Mouse (Mus musculus): ENCODE measurements around the gene Cacna2d1. TPM values are rescaled to one million over a fixed set of nuclear protein-coding genes. Genes with fewer than 3 reads are reported as not detected.

Cacna2d1 gene
- polyA plus RNA-seq, 1 experiment from 2014 or later, result 9.9 TPM

DNA sequence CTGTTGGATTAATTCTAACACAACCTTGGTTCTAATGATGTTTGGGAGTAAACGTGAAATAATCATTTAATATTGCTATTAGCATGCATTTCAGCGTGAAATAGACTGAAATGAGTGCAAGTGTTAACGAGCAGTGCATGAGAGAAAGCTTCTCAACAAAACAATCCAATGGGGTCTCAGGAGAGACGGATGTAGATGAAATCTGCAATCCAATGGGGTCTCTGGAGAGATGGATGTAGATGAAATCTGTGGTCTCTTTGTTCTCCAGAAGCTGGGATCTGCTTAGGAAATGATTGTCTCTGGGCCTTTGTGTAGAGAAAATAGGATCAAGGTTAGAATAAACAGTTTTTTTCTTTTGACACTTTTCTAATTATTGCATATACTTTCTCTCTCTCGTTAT is 95.0 kb downstream of the Cacna2d1 start:
- WGBS, result 80% methylated on average over 5 of the region's 5 CpGs
- Histone ChIP-seq H3K27ac (no peak overlapping the region), H3K4me3 (no peak overlapping the region), H3K9me3 (no peaks in the 10 kb centered on the region), H3K4me1 (no peaks in the 10 kb centered on the region), H3K27me3 (ENCODE audit: insufficient read depth, poor library complexity, severe bottlenecking) (no peaks in the 10 kb centered on the region), H3K36me3 (no peaks in the 10 kb centered on the region)
- no peak for DNase-seq (ENCODE audit: low spot score)

- no peaks in the 10 kb centered on the region for H3K9me3 ChIP-seq
- no peak for DNase-seq (ENCODE audit: low spot score)
- no peaks in the 10 kb centered on the region for H3K36me3 ChIP-seq
- no peak overlapping the region for H3K4me3 ChIP-seq
- 0 out of 2 replicates have a peak, but pooled peaks cover 3% of the 10 kb centered on the region for H3K4me1 ChIP-seq
- 90% methylated on average over 1 of the region's 1 CpGs for WGBS
- no peak overlapping the region for H3K27ac ChIP-seq
- H3K27me3 ChIP-seq (ENCODE audit: insufficient read depth, poor library complexity, severe bottlenecking), result no peaks in the 10 kb centered on the region
Observed at GRCm38 (mm10) chr5:16033569-16033968, 99.1 kb downstream of the Cacna2d1 start.

DNA sequence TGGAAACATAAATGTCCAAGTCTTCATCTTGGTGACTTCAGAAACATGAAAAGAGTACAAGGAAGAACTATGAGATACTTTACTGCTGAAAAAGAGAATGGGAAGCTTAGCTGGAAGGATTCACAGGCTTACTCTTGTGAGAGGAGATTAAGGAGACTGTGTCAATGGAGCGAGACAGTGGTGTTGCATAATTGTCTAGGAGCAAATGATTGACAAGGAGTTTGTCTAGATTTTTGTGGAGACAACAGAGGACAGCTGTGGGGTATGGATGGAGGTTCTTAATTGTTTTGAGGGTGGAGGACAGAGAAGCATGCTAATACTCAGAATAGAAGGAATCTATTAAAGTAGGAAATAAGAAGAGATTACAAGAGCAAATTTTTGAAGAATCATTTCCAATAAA is 100.8 kb downstream of the Cacna2d1 start:
- Histone ChIP-seq H3K36me3 (no peaks in the 10 kb centered on the region), H3K4me1 (0 out of 2 replicates have a peak, but pooled peaks cover 3% of the 10 kb centered on the region), H3K27me3 (ENCODE audit: insufficient read depth, poor library complexity, severe bottlenecking) (no peaks in the 10 kb centered on the region), H3K4me3 (no peak overlapping the region), H3K27ac (no peak overlapping the region), H3K9me3 (no peaks in the 10 kb centered on the region)
- WGBS, result 73% methylated on average over 1 of the region's 1 CpGs
- no peak for DNase-seq (ENCODE audit: low spot score)

DNA sequence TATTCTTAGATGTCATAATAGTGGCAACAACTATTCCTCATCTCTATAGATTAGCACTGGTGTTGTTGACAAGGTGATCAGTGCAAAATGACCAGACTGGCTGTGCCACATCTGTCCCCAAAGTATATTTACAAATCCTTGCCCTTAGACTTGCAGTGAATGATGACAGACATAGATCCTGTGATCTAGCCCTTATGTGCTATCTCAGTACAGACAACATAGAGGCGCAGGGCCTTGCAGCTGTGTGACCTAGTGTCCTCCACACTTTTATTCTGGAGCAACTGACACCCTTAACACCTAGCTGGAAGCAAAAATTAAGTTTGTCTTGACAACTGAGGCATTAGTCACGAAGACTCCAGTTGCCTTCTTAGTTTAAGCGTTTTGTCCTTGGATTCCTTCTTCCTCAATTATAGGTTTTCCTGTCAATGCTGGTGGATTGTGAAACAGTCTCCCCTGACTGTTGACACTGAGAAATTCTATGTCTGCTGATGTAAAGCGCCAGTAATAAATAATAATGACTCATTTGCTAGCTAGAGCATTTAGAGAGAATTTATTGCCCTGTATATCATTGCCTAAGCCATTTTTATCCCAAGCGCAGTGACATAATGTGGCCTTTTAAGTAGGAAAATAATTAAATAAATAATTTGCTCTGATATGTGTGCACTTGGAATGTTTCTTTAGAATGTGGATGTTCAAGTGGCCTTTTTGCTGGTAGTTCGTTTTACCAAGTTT is 110.8 kb downstream of the Cacna2d1 start:
- H3K9me3 ChIP-seq, result no peaks in the 10 kb centered on the region
- no peak overlapping the region for H3K4me3 ChIP-seq
- no peak overlapping the region for H3K27ac ChIP-seq
- H3K4me1 ChIP-seq, result peaks cover 5% of the 10 kb centered on the region; the same call in 1 of the 2 replicates
- H3K36me3 ChIP-seq, result no peaks in the 10 kb centered on the region
- no peaks in the 10 kb centered on the region for H3K27me3 ChIP-seq (ENCODE audit: insufficient read depth, poor library complexity, severe bottlenecking)
- no peak for DNase-seq (ENCODE audit: low spot score)
- 84% methylated on average over 6 of the region's 6 CpGs for WGBS

GRCm38 (mm10) chr5:16047452-16048191 is 113.1 kb downstream of the Cacna2d1 start:
- Histone ChIP-seq H3K4me1 (peaks cover 5% of the 10 kb centered on the region; the same call in 1 of the 2 replicates), H3K4me3 (no peak overlapping the region), H3K27me3 (ENCODE audit: insufficient read depth, poor library complexity, severe bottlenecking) (no peaks in the 10 kb centered on the region), H3K27ac (no peak overlapping the region), H3K9me3 (no peaks in the 10 kb centered on the region), H3K36me3 (no peaks in the 10 kb centered on the region)
- no peak for DNase-seq (ENCODE audit: low spot score)
- WGBS, result 70% methylated on average over 10 of the region's 10 CpGs

DNA sequence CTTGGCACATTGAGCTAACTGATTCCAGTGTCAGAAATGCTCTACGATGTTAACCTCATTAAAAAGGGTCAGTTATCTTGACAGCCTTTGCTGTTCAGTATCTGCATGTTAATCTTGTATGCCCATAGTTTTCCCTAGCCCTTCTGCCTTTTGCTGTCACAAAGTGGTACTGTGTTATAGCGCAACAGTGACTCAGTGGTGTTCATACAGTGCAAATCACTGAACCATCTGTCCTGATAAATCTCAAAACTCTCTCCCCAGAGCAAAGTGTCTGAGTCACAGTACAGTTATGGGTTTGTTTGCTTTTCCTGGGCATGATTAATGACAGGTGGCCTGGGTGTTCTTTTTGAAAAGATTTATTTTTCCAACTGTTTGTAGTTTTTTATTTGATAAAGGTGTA is 122.3 kb downstream of the Cacna2d1 start:
- no peak for DNase-seq (ENCODE audit: low spot score)
- H3K36me3 ChIP-seq, result no peaks in the 10 kb centered on the region

DNA sequence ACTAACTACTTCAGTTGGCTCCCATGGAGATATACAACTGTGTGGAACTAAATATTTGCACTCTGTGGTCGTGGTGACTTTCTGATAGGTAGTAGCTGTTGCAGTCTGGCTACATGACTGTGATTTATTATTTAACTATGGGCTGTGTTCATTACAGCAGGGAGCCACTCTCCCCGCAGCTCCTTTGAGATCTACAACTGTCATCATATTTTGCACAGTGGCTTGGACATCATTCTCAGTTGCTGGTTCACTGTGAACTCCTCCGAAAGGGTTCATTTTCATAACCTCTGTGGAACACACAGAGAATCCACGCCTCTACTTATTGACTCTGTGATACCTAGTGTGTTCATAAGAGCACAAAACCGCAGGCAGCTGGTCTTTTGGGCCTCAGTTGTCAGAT is 128.3 kb downstream of the Cacna2d1 start:
- H3K27me3 ChIP-seq (ENCODE audit: insufficient read depth, poor library complexity, severe bottlenecking), result no peaks in the 10 kb centered on the region
- no peak overlapping the region for H3K27ac ChIP-seq
- WGBS, result 81% methylated on average over 5 of the region's 5 CpGs
- H3K4me1 ChIP-seq, result no peaks in the 10 kb centered on the region
- DNase-seq (ENCODE audit: low spot score), result no peak
- no peaks in the 10 kb centered on the region for H3K9me3 ChIP-seq
- no peak overlapping the region for H3K4me3 ChIP-seq
- no peaks in the 10 kb centered on the region for H3K36me3 ChIP-seq

More for the DNA sequence above, 122.3 kb downstream of the Cacna2d1 start:
- Histone ChIP-seq H3K4me3 (no peak overlapping the region), H3K27me3 (ENCODE audit: insufficient read depth, poor library complexity, severe bottlenecking) (no peaks in the 10 kb centered on the region), H3K27ac (no peak overlapping the region), H3K9me3 (no peaks in the 10 kb centered on the region), H3K4me1 (no peaks in the 10 kb centered on the region)
- WGBS, result 63% methylated on average over 2 of the region's 2 CpGs

DNA sequence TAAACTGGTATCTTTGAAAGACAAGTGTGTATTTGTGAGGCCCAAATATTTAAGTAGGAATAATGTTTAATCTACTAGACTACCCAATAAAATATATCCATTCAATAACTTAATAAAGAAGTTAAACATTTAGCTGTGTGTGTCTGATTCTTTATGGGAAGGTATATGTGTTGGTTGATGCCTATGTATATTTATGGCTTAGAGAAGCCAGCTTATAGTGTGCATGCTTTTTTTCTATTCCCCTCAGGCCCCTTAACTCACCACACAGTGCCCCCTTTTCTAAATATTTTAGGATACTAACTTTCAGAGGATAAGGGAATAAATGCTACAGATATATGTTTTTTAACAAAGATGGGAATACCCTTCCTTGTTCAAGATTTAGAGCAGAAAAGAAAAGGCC is 128.8 kb downstream of the Cacna2d1 start:
- H3K27me3 ChIP-seq (ENCODE audit: insufficient read depth, poor library complexity, severe bottlenecking), result no peaks in the 10 kb centered on the region
- H3K27ac ChIP-seq, result no peak overlapping the region
- no peak for DNase-seq (ENCODE audit: low spot score)
- H3K4me3 ChIP-seq, result no peak overlapping the region
- H3K4me1 ChIP-seq, result no peaks in the 10 kb centered on the region
- no peaks in the 10 kb centered on the region for H3K36me3 ChIP-seq
- H3K9me3 ChIP-seq, result no peaks in the 10 kb centered on the region

GRCm38 (mm10) chr5:16063949-16064348 is 129.5 kb downstream of the Cacna2d1 start:
- H3K4me1 ChIP-seq, result no peaks in the 10 kb centered on the region
- H3K27me3 ChIP-seq (ENCODE audit: insufficient read depth, poor library complexity, severe bottlenecking), result no peaks in the 10 kb centered on the region
- no peaks in the 10 kb centered on the region for H3K9me3 ChIP-seq
- H3K36me3 ChIP-seq, result no peaks in the 10 kb centered on the region
- DNase-seq (ENCODE audit: low spot score), result no peak
- 83% methylated on average over 3 of the region's 3 CpGs for WGBS
- H3K4me3 ChIP-seq, result no peak overlapping the region
- no peak overlapping the region for H3K27ac ChIP-seq

DNA sequence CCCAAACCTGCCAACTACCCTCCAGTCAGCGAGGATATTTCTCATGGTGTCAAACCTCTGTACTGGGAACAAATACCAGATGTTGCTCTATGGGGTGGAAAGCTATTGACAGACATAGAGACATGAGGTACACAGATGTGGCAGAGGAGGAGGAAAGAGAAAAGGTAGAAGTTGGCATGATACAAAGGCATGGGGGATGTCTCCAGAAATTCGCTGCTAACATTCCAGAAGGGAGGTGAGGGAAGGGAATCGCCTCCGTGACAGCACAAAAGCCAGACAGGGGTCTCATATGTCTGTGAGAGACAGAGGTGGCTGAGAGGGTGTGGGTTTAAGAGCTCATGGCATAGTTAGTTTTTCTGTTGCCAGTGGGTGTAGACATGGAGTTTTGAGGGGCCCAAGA is 131.3 kb downstream of the Cacna2d1 start:
- DNase-seq (ENCODE audit: low spot score), result no peak
- WGBS, result 85% methylated on average over 4 of the region's 4 CpGs
- Histone ChIP-seq H3K4me1 (no peaks in the 10 kb centered on the region), H3K36me3 (no peaks in the 10 kb centered on the region), H3K9me3 (no peaks in the 10 kb centered on the region), H3K27ac (no peak overlapping the region), H3K4me3 (no peak overlapping the region), H3K27me3 (ENCODE audit: insufficient read depth, poor library complexity, severe bottlenecking) (no peaks in the 10 kb centered on the region)

- Histone ChIP-seq H3K36me3 (no peaks in the 10 kb centered on the region), H3K9me3 (no peaks in the 10 kb centered on the region), H3K4me1 (no peaks in the 10 kb centered on the region), H3K27ac (no peak overlapping the region), H3K27me3 (ENCODE audit: insufficient read depth, poor library complexity, severe bottlenecking) (no peaks in the 10 kb centered on the region), H3K4me3 (no peak overlapping the region)
- WGBS, result 69% methylated on average over 2 of the region's 2 CpGs
- no peak for DNase-seq (ENCODE audit: low spot score)
Observed at GRCm38 (mm10) chr5:16082253-16082652, 147.8 kb downstream of the Cacna2d1 start.

- Histone ChIP-seq H3K27ac (no peak overlapping the region), H3K4me3 (no peak overlapping the region), H3K9me3 (no peaks in the 10 kb centered on the region), H3K36me3 (no peaks in the 10 kb centered on the region), H3K27me3 (ENCODE audit: insufficient read depth, poor library complexity, severe bottlenecking) (no peaks in the 10 kb centered on the region), H3K4me1 (no peaks in the 10 kb centered on the region)
- no peak for DNase-seq (ENCODE audit: low spot score)
- 87% methylated on average over 10 of the region's 10 CpGs for WGBS
Observed at GRCm38 (mm10) chr5:16086979-16087902, 152.8 kb downstream of the Cacna2d1 start.

DNA sequence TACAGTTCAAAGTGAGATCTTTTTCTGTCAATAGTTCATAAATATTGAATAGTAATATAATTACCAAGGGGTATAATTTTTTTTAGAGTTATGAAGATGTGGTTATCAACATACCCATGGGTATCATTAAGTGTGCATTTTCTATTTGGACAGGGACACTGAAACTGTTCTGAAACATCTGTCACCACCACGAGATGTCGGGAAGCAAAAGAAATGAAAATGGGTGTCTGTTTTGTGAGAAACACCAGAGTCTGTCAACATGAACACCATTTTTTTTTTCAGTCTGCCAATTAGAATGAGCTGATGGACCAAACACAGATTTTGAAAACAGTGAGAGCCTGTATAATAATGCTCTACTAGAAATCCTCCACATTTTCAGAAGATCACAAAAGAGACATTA is 153.5 kb downstream of the Cacna2d1 start:
- no peaks in the 10 kb centered on the region for H3K4me1 ChIP-seq
- no peaks in the 10 kb centered on the region for H3K36me3 ChIP-seq
- WGBS, result 77% methylated on average over 2 of the region's 2 CpGs

More for the DNA sequence above, 153.5 kb downstream of the Cacna2d1 start:
- Histone ChIP-seq H3K27me3 (ENCODE audit: insufficient read depth, poor library complexity, severe bottlenecking) (no peaks in the 10 kb centered on the region), H3K4me3 (no peak overlapping the region), H3K27ac (no peak overlapping the region), H3K9me3 (no peaks in the 10 kb centered on the region)
- DNase-seq (ENCODE audit: low spot score), result no peak
